Mouse (Mus musculus) ES-E14 (cell line): Measurements from ENCODE around the gene Bmt2.

Experiments used
- HCFC1 ChIP-seq: IDR thresholded peaks from 2 replicates; pipeline ENCODE4 v1.6.1; 2012; ENCODE audit warnings: low read length, inconsistent platforms, borderline replicate concordance; ENCODE audit not compliant: insufficient read depth
- MAFK ChIP-seq: IDR thresholded peaks from 2 replicates; pipeline ENCODE4 v1.6.1; 2014; ENCODE audit warnings: mild to moderate bottlenecking, low read depth, low read length, inconsistent platforms; ENCODE audit not compliant: insufficient read depth

- TF ChIP-seq HCFC1 (no peak), MAFK (no peak)
These were observed 515 bp downstream of the Bmt2 start for GRCm38 (mm10) chr6:13677141-13677761.
